Mouse (Mus musculus): ENCODE measurements around the gene Pbx1. TPM values are rescaled to one million over a fixed set of nuclear protein-coding genes. Genes with fewer than 3 reads are reported as not detected.
A peak's percentile ranks its signal among the peaks of the same experiment; 100 is the strongest.

Gene Pbx1
- polyA plus RNA-seq, 1 experiment from 2014 or later, result 27.5 TPM

GRCm38 (mm10) chr1:168286862-168287650, 145.0 kb downstream of the Pbx1 start:
- Histone ChIP-seq H3K27ac (no peak overlapping the region), H3K27me3 (replicated peaks) (no peaks in the 10 kb centered on the region), H3K9ac (no peak overlapping the region), H3K4me2 (replicated peaks) (no peak overlapping the region), H3K9me3 (no peaks in the 10 kb centered on the region), H3K4me1 (replicated peaks) (peaks cover 31% of the 10 kb centered on the region), H3K4me3 (replicated peaks) (no peak overlapping the region), H3K36me3 (no peaks in the 10 kb centered on the region)
- 65% methylated on average over 2 of the region's 2 CpGs for WGBS
- ATAC-seq, result no peak

- no peaks in the 10 kb centered on the region for H3K9me3 ChIP-seq
- 41% methylated on average over 9 of the region's 9 CpGs for WGBS
- no peak overlapping the region for H3K4me3 ChIP-seq (replicated peaks)
- peaks cover 25% of the 10 kb centered on the region for H3K4me1 ChIP-seq (replicated peaks)
- no peak overlapping the region for H3K4me2 ChIP-seq (replicated peaks)
- no peak overlapping the region; the same call in 1 of the 2 replicates for H3K27ac ChIP-seq
- no peak overlapping the region for H3K9ac ChIP-seq
- no peaks in the 10 kb centered on the region for H3K36me3 ChIP-seq
- H3K27me3 ChIP-seq (replicated peaks), result no peaks in the 10 kb centered on the region
- ATAC-seq, result no peak
Measured at GRCm38 (mm10) chr1:168284566-168285141, 147.4 kb downstream of the Pbx1 start.

- ATAC-seq, result no peak
- Histone ChIP-seq H3K4me1 (replicated peaks) (peaks cover 20% of the 10 kb centered on the region), H3K27ac (no peak overlapping the region; the same call in 1 of the 2 replicates), H3K9me3 (no peaks in the 10 kb centered on the region), H3K4me2 (replicated peaks) (no peak overlapping the region), H3K27me3 (replicated peaks) (no peaks in the 10 kb centered on the region), H3K4me3 (replicated peaks) (no peak overlapping the region), H3K36me3 (no peaks in the 10 kb centered on the region), H3K9ac (no peak overlapping the region)
- 60% methylated on average over 15 of the region's 15 CpGs for WGBS
Measured at GRCm38 (mm10) chr1:168283841-168284565, 148.1 kb downstream of the Pbx1 start.

GRCm38 (mm10) chr1:168283421-168283820, 148.6 kb downstream of the Pbx1 start:
- Histone ChIP-seq H3K4me2 (replicated peaks) (no peak overlapping the region), H3K4me1 (replicated peaks) (peaks cover 14% of the 10 kb centered on the region)
- WGBS, result 64% methylated on average over 2 of the region's 2 CpGs

GRCm38 (mm10) chr1:168275678-168276077, 156.4 kb downstream of the Pbx1 start:
- Histone ChIP-seq H3K27me3 (replicated peaks) (no peaks in the 10 kb centered on the region), H3K9me3 (no peaks in the 10 kb centered on the region), H3K27ac (no peak overlapping the region), H3K4me3 (replicated peaks) (no peak overlapping the region), H3K9ac (no peak overlapping the region), H3K36me3 (no peaks in the 10 kb centered on the region), H3K4me2 (replicated peaks) (no peak overlapping the region), H3K4me1 (replicated peaks) (no peaks in the 10 kb centered on the region)
- WGBS, result 79% methylated on average over 5 of the region's 5 CpGs
- no peak for ATAC-seq

More at GRCm38 (mm10) chr1:168283421-168283820, 148.6 kb downstream of the Pbx1 start:
- Histone ChIP-seq H3K27ac (no peak overlapping the region), H3K27me3 (replicated peaks) (no peaks in the 10 kb centered on the region), H3K9me3 (no peaks in the 10 kb centered on the region), H3K9ac (no peak overlapping the region), H3K4me3 (replicated peaks) (no peak overlapping the region), H3K36me3 (no peaks in the 10 kb centered on the region)
- no peak for ATAC-seq

- H3K4me1 ChIP-seq (replicated peaks), result no peaks in the 10 kb centered on the region
- H3K4me3 ChIP-seq (replicated peaks), result no peak overlapping the region
- H3K9me3 ChIP-seq, result no peaks in the 10 kb centered on the region
- H3K4me2 ChIP-seq (replicated peaks), result no peak overlapping the region
- 94% methylated on average over 4 of the region's 4 CpGs for WGBS
- no peak for ATAC-seq
- H3K9ac ChIP-seq, result no peak overlapping the region
- H3K27me3 ChIP-seq (replicated peaks), result no peaks in the 10 kb centered on the region
- no peaks in the 10 kb centered on the region for H3K36me3 ChIP-seq
- no peak overlapping the region for H3K27ac ChIP-seq
Measured at GRCm38 (mm10) chr1:168274296-168274695, 157.8 kb downstream of the Pbx1 start.

GRCm38 (mm10) chr1:168272091-168272490, 160.0 kb downstream of the Pbx1 start:
- Histone ChIP-seq H3K4me3 (replicated peaks) (no peak overlapping the region), H3K9me3 (no peaks in the 10 kb centered on the region), H3K9ac (no peak overlapping the region), H3K27me3 (replicated peaks) (no peaks in the 10 kb centered on the region), H3K36me3 (no peaks in the 10 kb centered on the region), H3K4me2 (replicated peaks) (no peak overlapping the region), H3K27ac (no peak overlapping the region), H3K4me1 (replicated peaks) (no peaks in the 10 kb centered on the region; the same call in 1 of the 2 replicates)
- ATAC-seq, result no peak
- WGBS, result 75% methylated on average over 2 of the region's 2 CpGs

- no peak overlapping the region for H3K4me2 ChIP-seq (replicated peaks)
- no peaks in the 10 kb centered on the region for H3K27me3 ChIP-seq (replicated peaks)
- H3K36me3 ChIP-seq, result no peaks in the 10 kb centered on the region
- no peak for ATAC-seq
- H3K4me3 ChIP-seq (replicated peaks), result no peak overlapping the region
- H3K9ac ChIP-seq, result no peak overlapping the region
- no peaks in the 10 kb centered on the region; the same call in 1 of the 2 replicates for H3K4me1 ChIP-seq (replicated peaks)
- 87% methylated on average over 4 of the region's 4 CpGs for WGBS
- no peak overlapping the region for H3K27ac ChIP-seq
- no peaks in the 10 kb centered on the region for H3K9me3 ChIP-seq
Measured at GRCm38 (mm10) chr1:168271207-168271606, 160.9 kb downstream of the Pbx1 start.

- peaks cover 6% of the 10 kb centered on the region; the same call in 1 of the 2 replicates for H3K4me1 ChIP-seq (replicated peaks)
- no peak for ATAC-seq
- 69% methylated on average over 12 of the region's 12 CpGs for WGBS
Measured at GRCm38 (mm10) chr1:168268751-168269623, 163.1 kb downstream of the Pbx1 start.

GRCm38 (mm10) chr1:168268224-168268623, 163.8 kb downstream of the Pbx1 start:
- no peak overlapping the region for H3K4me3 ChIP-seq (replicated peaks)
- no peak overlapping the region for H3K27ac ChIP-seq

More at GRCm38 (mm10) chr1:168268751-168269623, 163.1 kb downstream of the Pbx1 start:
- Histone ChIP-seq H3K9me3 (no peaks in the 10 kb centered on the region), H3K9ac (no peak overlapping the region), H3K4me3 (replicated peaks) (no peak overlapping the region), H3K36me3 (no peaks in the 10 kb centered on the region), H3K27ac (no peak overlapping the region), H3K27me3 (replicated peaks) (no peaks in the 10 kb centered on the region), H3K4me2 (replicated peaks) (no peak overlapping the region)

GRCm38 (mm10) chr1:168265594-168266390, 166.3 kb downstream of the Pbx1 start:
- no peaks in the 10 kb centered on the region for H3K36me3 ChIP-seq
- H3K27me3 ChIP-seq (replicated peaks), result no peaks in the 10 kb centered on the region
- H3K4me2 ChIP-seq (replicated peaks), result no peak overlapping the region
- no peak overlapping the region for H3K4me3 ChIP-seq (replicated peaks)
- peaks cover 6% of the 10 kb centered on the region; the same call in 1 of the 2 replicates for H3K4me1 ChIP-seq (replicated peaks)
- no peak overlapping the region for H3K27ac ChIP-seq
- ATAC-seq, result peak; percentile 55
- H3K9ac ChIP-seq, result no peak overlapping the region
- WGBS, result 70% methylated on average over 12 of the region's 12 CpGs
- H3K9me3 ChIP-seq, result no peaks in the 10 kb centered on the region

More at GRCm38 (mm10) chr1:168268224-168268623, 163.8 kb downstream of the Pbx1 start:
- Histone ChIP-seq H3K36me3 (no peaks in the 10 kb centered on the region), H3K4me2 (replicated peaks) (no peak overlapping the region), H3K27me3 (replicated peaks) (no peaks in the 10 kb centered on the region), H3K9me3 (no peaks in the 10 kb centered on the region), H3K4me1 (replicated peaks) (peaks cover 6% of the 10 kb centered on the region; the same call in 1 of the 2 replicates), H3K9ac (no peak overlapping the region)
- WGBS, result 74% methylated on average over 4 of the region's 4 CpGs
- no peak for ATAC-seq

Measured in intestine, embryonic 15.5 days (tissue).